Mouse (Mus musculus) kidney, postnatal 0 days (tissue): ENCODE data around the gene Cblc. TPM values are rescaled to one million over a fixed set of nuclear protein-coding genes. Genes with fewer than 3 reads are reported as not detected.

Experiments used
- ATAC-seq: fragments of 200-750 bp; cut with Nextera tagmentation; replicated peaks from 2 replicates; pipeline ENCODE4 v1.8.0; 2017; ENCODE audit warnings: low read depth, moderate number of reproducible peaks, moderate TSS enrichment, moderate library complexity; ENCODE audit not compliant: low FRiP score
- DNase-seq: peaks from one replicate; pipeline ENCODE4 v3.0.0-alpha.2; 2016; ENCODE audit warnings: low spot score
- H3K27ac ChIP-seq: fragments of 300-500 bp; sonication (generic); 2 replicates; pipeline ENCODE4 v1.5.1; 2014; ENCODE audit warnings: mild to moderate bottlenecking
- H3K27me3 ChIP-seq: fragments of 300-500 bp; sonication (generic); 2 replicates; pipeline ENCODE4 v1.6.1; 2014; ENCODE audit warnings: low read length, mixed read lengths; ENCODE audit not compliant: insufficient read depth
- H3K36me3 ChIP-seq: fragments of 300-500 bp; sonication (generic); 2 replicates; pipeline ENCODE4 v1.6.1; 2014; ENCODE audit warnings: low read length, mixed read lengths; ENCODE audit not compliant: insufficient read depth
- H3K4me1 ChIP-seq: fragments of 300-500 bp; sonication (generic); replicated peaks from 2 replicates; pipeline ENCODE4 v1.6.1; 2014; ENCODE audit warnings: antibody characterized with exemption, low read length, mixed read lengths; ENCODE audit not compliant: insufficient read depth
- H3K4me2 ChIP-seq: fragments of 300-500 bp; sonication (generic); 2 replicates; pipeline ENCODE4 v1.6.1; 2014; ENCODE audit warnings: mild to moderate bottlenecking, low read length, moderate library complexity, mixed read lengths
- H3K4me3 ChIP-seq: fragments of 300-500 bp; sonication (generic); replicated peaks from 2 replicates; pipeline ENCODE4 v1.5.1; 2014; ENCODE audit warnings: low read depth, low read length
- H3K9ac ChIP-seq: fragments of 300-500 bp; sonication (generic); 2 replicates; pipeline ENCODE4 v1.6.1; 2014; ENCODE audit warnings: low read depth, low read length
- H3K9me3 ChIP-seq: fragments of 300-500 bp; sonication (generic); replicated peaks from 2 replicates; pipeline ENCODE4 v1.6.1; 2016; ENCODE audit warnings: low read length, inconsistent platforms, mixed read lengths
- CTCF ChIP-seq: IDR thresholded peaks from 2 replicates; pipeline ENCODE4 v1.5.1; 2016; ENCODE audit warnings: antibody characterized with exemption, low read depth, mild to moderate bottlenecking, moderate library complexity
- WGBS: fragments of 180-500 bp; shearing (Covaris S2); extraction: QIAGEN DNeasy Blood & Tissue Kit; methylation state at CpG from one replicate; pipeline ENCODE4 v1.1.7; 2014; 5-methylcytosine and 5-hydroxymethylcytosine counted together
- polyA plus RNA-seq: library from polyadenylated mRNA; unstranded; fragments of >200 nt; fragmentation: Nextera tagmentation; extraction: Ambion mirVana; gene quantifications from 2 replicates; pipeline ENCODE4 v1.2.1, GENCODE M21; 2015

Gene Cblc
- polyA plus RNA-seq, 1 experiment from 2014 or later, result 14.6 TPM

DNA sequence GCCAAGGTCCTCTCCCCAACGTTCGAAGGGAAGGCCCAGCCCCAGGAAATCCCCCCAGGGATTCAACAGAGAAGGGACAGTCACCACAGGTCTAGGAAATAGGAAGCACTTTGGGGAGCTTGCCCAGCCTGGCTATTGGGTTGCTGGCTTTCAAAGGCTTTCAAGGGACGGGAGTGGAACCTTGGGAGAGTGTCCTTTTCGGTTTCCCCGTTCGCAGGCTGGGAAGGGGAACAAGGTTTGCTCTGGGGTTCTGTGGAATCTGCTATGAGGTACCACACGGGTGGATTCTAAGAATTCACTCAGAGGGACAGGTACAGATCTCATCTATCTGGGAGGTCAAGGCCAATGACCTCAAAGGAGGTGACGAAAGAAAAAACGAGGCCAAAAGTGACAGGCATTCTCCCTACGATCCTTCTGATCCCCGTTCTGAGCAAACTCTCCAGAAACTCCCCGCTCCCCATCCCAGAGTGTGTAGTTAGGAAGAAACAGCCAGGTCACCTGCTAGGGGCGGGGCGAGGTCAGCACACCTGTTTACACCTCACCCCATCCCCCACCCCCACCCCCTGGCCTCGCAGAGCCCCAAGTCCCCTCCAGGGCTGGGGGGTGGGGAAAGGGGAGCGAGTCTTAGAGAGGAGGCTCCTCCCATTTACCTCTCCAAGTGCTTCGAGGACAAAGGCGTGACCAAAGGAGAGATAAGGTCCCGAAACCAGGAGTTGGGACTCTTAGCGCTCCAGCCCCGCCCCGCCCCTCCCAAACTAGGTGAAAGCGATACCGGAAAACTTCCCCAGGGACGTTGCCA is 49.0 kb downstream of the Cblc start:
- TF ChIP-seq CTCF, result no peak
- Histone ChIP-seq H3K9ac (peak overlapping the region; percentile 82), H3K4me2 (peak overlapping the region; percentile 67), H3K4me1 (peaks cover 33% of the 10 kb centered on the region), H3K9me3 (no peaks in the 10 kb centered on the region), H3K27me3 (no peaks in the 10 kb centered on the region), H3K36me3 (0 out of 2 replicates have a peak, but pooled peaks cover 5% of the 10 kb centered on the region), H3K4me3 (peak overlapping the region; percentile 87), H3K27ac (peak overlapping the region; percentile 89)
- 5% methylated on average over 25 of the region's 25 CpGs for WGBS
- DNase-seq (no peak), ATAC-seq (no peak)

DNA sequence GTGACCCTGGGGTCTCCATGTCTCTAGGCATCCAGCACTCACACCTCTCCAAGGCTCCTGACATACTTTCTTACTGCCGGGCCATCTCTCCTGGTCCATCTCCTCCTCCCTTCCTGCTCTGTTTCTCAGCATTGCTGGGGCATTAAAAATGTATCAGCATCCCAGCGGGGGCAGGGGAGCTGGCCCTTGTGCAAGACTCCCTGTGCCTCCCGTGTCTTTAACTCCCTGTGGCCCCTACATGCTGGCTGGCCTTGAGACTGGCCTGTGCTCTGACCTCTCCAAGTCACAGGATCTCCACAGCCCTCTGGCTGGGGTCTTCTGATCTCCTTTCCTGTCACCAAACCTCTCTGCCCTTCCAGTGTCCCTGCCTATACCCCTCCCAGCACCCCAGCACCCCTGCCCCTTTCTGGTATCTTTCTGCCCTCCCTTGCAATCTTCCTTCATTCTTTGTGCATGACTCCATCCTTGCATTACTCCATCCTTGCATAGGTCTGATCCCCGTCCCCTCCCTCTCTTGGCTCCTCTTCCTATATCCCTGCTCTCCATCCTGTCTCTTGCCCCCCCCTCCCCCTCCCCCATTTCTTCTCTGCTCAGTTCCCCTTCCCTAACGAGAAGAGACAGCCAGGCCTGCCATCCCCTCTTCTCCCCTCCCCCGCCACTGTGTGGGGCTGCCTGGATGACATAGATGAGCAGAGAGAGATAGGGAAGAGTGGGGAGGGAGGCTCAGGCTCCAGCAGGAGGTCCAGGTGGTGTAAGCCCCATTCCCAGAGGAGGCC is 50.0 kb downstream of the Cblc start:
- peak overlapping the region; percentile 89 for H3K27ac ChIP-seq
- peaks cover 40% of the 10 kb centered on the region for H3K4me1 ChIP-seq
- no peaks in the 10 kb centered on the region for H3K27me3 ChIP-seq
- DNase-seq, result no peak
- peak overlapping the region; percentile 67 for H3K4me2 ChIP-seq
- WGBS, result 20% methylated on average over 6 of the region's 6 CpGs
- 0 out of 2 replicates have a peak, but pooled peaks cover 5% of the 10 kb centered on the region for H3K36me3 ChIP-seq
- no peak overlapping the region for H3K9ac ChIP-seq
- H3K9me3 ChIP-seq, result no peaks in the 10 kb centered on the region
- no peak for TF ChIP-seq CTCF
- peak overlapping the region; percentile 87 for H3K4me3 ChIP-seq
- ATAC-seq, result no peak

DNA sequence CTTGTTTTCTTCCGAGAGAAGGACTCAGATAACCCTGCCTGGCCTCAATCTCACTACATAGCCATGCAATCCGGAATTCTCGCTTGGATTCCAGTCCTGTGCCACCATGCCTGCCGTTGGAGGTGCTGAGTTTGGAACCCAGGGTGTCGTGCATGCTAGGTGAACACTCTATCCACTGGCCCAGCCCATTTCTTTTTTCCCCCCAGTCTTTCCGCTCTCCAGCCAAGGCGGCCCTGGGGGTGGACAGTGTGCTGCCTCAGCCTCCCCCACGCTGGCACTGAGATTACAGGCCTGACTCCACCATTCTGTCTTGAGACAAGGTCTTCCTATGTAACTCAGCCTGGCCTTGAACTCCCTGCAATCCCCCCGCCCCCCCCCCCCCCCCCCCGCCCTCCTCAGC is 50.6 kb downstream of the Cblc start:
- DNase-seq (no peak), ATAC-seq (no peak)
- Histone ChIP-seq H3K9me3 (no peaks in the 10 kb centered on the region), H3K36me3 (0 out of 2 replicates have a peak, but pooled peaks cover 5% of the 10 kb centered on the region), H3K27me3 (no peaks in the 10 kb centered on the region), H3K27ac (no peak overlapping the region), H3K9ac (no peak overlapping the region), H3K4me1 (peaks cover 46% of the 10 kb centered on the region), H3K4me3 (no peak overlapping the region), H3K4me2 (no peak overlapping the region)
- TF ChIP-seq CTCF, result no peak
- WGBS, result 66% methylated on average over 8 of the region's 10 CpGs

DNA sequence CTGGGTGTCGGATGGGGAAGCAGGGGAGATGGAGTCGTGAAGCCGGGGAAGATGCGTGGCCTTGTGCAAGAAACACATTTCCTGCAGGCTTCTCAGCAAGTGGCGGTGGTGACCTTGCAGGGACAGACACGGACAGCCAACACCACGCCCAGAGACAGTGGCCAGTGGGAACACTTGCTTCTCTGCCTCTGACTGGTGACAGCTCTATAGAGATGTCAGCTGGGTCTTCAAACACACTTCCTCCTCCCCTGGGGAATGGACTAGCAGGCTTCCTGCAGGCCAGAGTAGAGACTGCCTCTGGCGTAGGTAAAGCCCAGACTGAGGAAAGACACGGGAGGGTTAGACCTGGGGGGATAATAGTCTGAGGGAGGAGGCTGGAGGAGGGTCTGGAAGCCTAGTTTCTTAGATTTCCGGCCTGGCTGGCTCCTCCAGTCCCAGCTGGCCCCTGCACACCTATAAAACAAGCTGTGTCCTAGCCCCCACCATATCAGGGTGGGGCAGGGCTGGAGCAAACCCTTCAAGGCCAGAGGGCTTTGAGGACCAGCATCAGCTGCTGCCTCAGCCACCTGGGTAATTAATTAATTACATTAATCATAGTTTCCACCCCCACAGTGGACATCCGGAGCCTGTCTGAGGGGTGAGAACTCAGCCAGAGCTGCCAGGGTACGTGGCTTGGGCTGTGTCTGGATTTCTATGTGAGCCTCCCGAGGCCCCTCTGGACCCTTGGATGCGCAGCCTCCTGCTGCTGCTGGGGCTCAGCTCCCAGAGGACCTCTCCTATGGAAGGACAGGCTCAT is 51.8 kb downstream of the Cblc start:
- Histone ChIP-seq H3K27me3 (no peaks in the 10 kb centered on the region), H3K9me3 (no peaks in the 10 kb centered on the region), H3K36me3 (0 out of 2 replicates have a peak, but pooled peaks cover 5% of the 10 kb centered on the region), H3K4me2 (peak overlapping the region; percentile 27; the same call in 1 of the 2 replicates), H3K27ac (peak overlapping the region; percentile 80), H3K4me3 (no peak overlapping the region), H3K4me1 (peaks cover 42% of the 10 kb centered on the region), H3K9ac (peak overlapping the region; percentile 32; the same call in 1 of the 2 replicates)
- WGBS, result 29% methylated on average over 14 of the region's 14 CpGs
- DNase-seq (peak; percentile 72), ATAC-seq (no peak; the same call in 1 of the 2 replicates)
- no peak for TF ChIP-seq CTCF

DNA sequence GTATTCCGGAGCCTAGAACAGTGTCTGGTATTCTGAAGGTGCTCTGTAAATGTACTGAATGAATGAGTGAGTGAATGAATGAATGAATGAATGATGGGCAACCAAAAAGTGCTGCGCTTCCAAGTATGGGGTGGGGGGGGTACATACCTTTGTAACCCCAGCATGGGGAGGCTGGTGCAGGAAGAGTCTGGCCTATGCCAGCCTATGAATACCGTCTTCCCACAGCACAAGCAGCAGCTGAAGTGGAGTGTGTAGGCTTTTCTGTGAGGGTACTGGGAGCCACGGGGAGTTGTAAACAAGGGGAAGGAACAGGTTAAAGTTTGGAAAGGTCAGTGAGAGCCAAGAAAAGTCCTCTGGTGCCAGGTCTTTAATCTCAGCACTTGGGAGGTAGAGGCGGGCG is 52.8 kb downstream of the Cblc start:
- H3K4me3 ChIP-seq, result no peak overlapping the region
- H3K4me2 ChIP-seq, result no peak overlapping the region
- no peak overlapping the region for H3K9ac ChIP-seq
- 75% methylated on average over 6 of the region's 6 CpGs for WGBS
- no peak for DNase-seq
- ATAC-seq, result no peak
- H3K27me3 ChIP-seq, result no peaks in the 10 kb centered on the region
- 0 out of 2 replicates have a peak, but pooled peaks cover 5% of the 10 kb centered on the region for H3K36me3 ChIP-seq
- peaks cover 42% of the 10 kb centered on the region for H3K4me1 ChIP-seq
- TF ChIP-seq CTCF, result no peak
- H3K27ac ChIP-seq, result peak overlapping the region; percentile 80; the same call in 1 of the 2 replicates
- no peaks in the 10 kb centered on the region for H3K9me3 ChIP-seq
